Mouse (Mus musculus): Measurements from ENCODE around the gene Sptlc2. TPM values are rescaled to one million over a fixed set of nuclear protein-coding genes. Genes with fewer than 3 reads are reported as not detected.

Gene Sptlc2
- polyA plus RNA-seq, 1 experiment from 2014 or later = 105 TPM

DNA sequence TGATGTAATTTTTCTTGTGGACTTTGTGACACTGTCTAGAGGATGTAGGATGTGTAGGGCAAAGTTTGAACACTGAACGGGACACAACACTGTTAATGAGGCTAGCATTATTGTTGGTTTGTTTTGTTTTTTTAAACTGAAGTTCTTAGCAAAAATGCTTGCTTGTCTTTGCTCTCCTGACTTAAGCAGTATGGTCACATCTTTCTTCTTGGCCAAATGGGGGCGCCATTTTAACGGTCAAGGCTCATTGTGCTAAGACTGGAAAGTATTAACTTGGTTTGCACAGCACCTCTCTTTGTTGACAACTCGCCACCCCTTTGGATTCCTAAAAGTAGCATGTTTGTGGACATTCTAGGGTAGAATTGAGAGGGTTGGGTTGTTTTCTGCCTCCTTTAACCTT is 120.5 kb downstream of the Sptlc2 start:
- H3K9me3 ChIP-seq = no peaks in the 10 kb centered on the region
- H3K4me3 ChIP-seq = peak overlapping the region; percentile 89
- no peaks in the 10 kb centered on the region for H3K27me3 ChIP-seq
- peak overlapping the region; percentile 94 for H3K9ac ChIP-seq
- peak overlapping the region; percentile 75 for H3K4me2 ChIP-seq
- no peak for ATAC-seq (ENCODE audit: borderline replicate concordance, extremely low read depth, low FRiP score, low TSS enrichment)
- no peak overlapping the region for H3K27ac ChIP-seq
- H3K4me1 ChIP-seq = peaks cover 17% of the 10 kb centered on the region
- peaks cover 47% of the 10 kb centered on the region for H3K36me3 ChIP-seq
- WGBS = 14% methylated on average over 4 of the region's 4 CpGs

DNA sequence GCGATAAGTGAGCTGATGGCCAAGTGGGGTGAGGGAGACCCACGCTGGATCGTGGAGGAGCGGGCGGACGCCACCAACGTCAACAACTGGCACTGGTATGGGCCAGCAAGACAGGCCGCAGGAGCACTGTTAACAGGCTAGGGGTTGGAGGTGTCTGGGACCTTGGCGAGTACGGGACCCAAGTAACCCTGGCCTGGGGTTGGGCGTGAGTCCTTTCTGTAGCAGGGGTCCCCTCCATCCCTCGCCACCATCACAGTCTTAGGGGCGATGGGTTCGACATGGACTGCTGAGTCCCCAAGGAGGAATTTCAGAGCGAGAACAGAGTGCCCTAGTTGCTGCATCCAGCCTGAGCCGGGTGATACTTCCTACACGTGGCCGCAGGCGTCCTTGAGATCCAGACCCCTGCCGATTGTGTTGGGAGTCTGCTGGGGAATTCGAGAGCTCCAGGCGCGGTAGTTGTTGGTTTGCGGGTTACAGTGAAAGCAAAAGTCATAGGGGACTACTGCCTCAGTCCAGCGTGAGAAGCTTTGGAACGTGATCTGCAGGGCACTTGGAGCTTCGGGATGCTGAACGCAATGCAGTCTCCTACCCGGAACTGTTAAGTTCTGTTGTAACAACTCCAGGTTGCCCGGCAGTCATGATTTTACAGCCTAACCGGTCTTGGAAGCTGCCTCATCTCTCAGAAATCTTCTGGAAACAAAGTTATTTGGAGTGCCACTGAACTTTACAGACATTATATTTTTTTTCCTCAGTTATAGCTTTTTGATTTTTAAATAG is 121.1 kb downstream of the Sptlc2 start:
- peak; percentile 69 for ATAC-seq (ENCODE audit: borderline replicate concordance, extremely low read depth, low FRiP score, low TSS enrichment)
- H3K36me3 ChIP-seq = peaks cover 45% of the 10 kb centered on the region

GRCm38 (mm10) chr12:87266108-87266826 is 121.9 kb downstream of the Sptlc2 start, which contains the start of the genes Vipas39 and Ahsa1:
Vipas39 (minus strand) TSS chr12:87266256.
Ahsa1 (plus strand) TSS chr12:87266479.
- Histone ChIP-seq H3K9ac (peak within 1 kb of the TSS; percentile 94), H3K4me2 (peak within 1 kb of the TSS; percentile 75), H3K4me3 (peak within 1 kb of the TSS; percentile 89), H3K27ac (peak within 1 kb of the TSS; percentile 91), H3K36me3 (peaks cover 45% of the 10 kb centered on the region), H3K4me1 (peaks cover 17% of the 10 kb centered on the region), H3K9me3 (no peaks in the 10 kb centered on the region), H3K27me3 (no peaks in the 10 kb centered on the region)
- ATAC-seq (ENCODE audit: borderline replicate concordance, extremely low read depth, low FRiP score, low TSS enrichment) = peak; percentile 97
- 0% methylated on average over 31 of the region's 31 CpGs for WGBS

More for the DNA sequence above, 121.1 kb downstream of the Sptlc2 start:
- Histone ChIP-seq H3K9ac (peak overlapping the region; percentile 94), H3K27ac (peak overlapping the region; percentile 91), H3K27me3 (no peaks in the 10 kb centered on the region), H3K4me2 (peak overlapping the region; percentile 75), H3K4me3 (peak overlapping the region; percentile 89), H3K4me1 (peaks cover 17% of the 10 kb centered on the region), H3K9me3 (no peaks in the 10 kb centered on the region)
- under 1% methylated on average over 31 of the region's 31 CpGs for WGBS

GRCm38 (mm10) chr12:87265444-87265843 is 122.7 kb downstream of the Sptlc2 start:
- H3K27me3 ChIP-seq = no peaks in the 10 kb centered on the region
- H3K4me3 ChIP-seq = peak overlapping the region; percentile 89
- peaks cover 17% of the 10 kb centered on the region for H3K4me1 ChIP-seq
- H3K36me3 ChIP-seq = peaks cover 44% of the 10 kb centered on the region
- H3K9ac ChIP-seq = peak overlapping the region; percentile 94
- H3K4me2 ChIP-seq = peak overlapping the region; percentile 64
- WGBS = 16% methylated on average over 11 of the region's 11 CpGs
- no peak for ATAC-seq (ENCODE audit: borderline replicate concordance, extremely low read depth, low FRiP score, low TSS enrichment)
- no peak overlapping the region for H3K27ac ChIP-seq
- H3K9me3 ChIP-seq = no peaks in the 10 kb centered on the region

DNA sequence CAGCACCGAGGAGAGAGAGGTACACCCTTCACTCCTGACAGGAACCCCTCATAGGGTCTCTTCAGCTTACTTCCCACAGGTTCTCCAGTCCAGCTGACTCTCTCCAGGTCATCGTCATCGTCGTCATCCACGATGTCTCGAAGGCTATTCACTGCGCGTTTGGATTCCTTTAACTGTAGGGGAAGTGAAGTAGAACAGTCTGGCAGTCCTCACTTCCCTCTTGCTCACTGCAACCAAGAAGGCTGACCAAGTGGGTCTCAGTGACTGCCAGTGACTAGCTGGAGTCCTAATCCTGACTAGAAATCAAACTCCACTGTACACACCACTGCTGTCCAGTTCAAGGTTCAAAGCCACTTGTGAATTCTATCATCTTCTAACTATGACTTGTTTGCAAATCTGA is 127.6 kb downstream of the Sptlc2 start:
- H3K4me1 ChIP-seq = peaks cover 7% of the 10 kb centered on the region; the same call in 1 of the 2 replicates
- H3K9ac ChIP-seq = no peak overlapping the region
- H3K4me2 ChIP-seq = no peak overlapping the region
- 94% methylated on average over 8 of the region's 8 CpGs for WGBS
- H3K4me3 ChIP-seq = no peak overlapping the region
- no peak for ATAC-seq (ENCODE audit: borderline replicate concordance, extremely low read depth, low FRiP score, low TSS enrichment)
- H3K27me3 ChIP-seq = no peaks in the 10 kb centered on the region
- no peaks in the 10 kb centered on the region for H3K9me3 ChIP-seq
- no peak overlapping the region for H3K27ac ChIP-seq
- peaks cover 65% of the 10 kb centered on the region for H3K36me3 ChIP-seq

DNA sequence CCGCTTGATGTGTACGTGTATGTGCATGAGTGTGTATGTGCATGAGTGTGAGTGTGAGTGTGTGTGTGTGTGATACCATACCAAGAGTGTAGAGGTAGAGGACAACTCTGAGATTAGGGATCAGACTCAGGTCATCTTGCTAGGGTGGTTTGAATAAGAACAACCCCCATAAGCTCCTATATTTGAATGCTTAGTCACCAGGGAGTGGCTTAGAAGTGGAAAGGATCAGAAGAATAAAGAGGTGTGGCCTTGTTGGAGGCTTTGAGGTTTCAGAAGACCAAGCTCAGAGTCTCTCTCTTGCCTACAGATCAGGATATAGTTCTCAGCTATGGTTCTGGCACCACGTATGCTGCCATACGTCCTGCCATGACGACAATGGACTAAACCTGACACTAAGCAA is 131.5 kb downstream of the Sptlc2 start:
- Histone ChIP-seq H3K9me3 (no peaks in the 10 kb centered on the region), H3K4me1 (no peaks in the 10 kb centered on the region), H3K4me2 (no peak overlapping the region), H3K27ac (no peak overlapping the region), H3K4me3 (no peak overlapping the region), H3K36me3 (peaks cover 79% of the 10 kb centered on the region), H3K9ac (no peak overlapping the region), H3K27me3 (no peaks in the 10 kb centered on the region)
- 93% methylated on average over 5 of the region's 5 CpGs for WGBS
- no peak for ATAC-seq (ENCODE audit: borderline replicate concordance, extremely low read depth, low FRiP score, low TSS enrichment)

Small RNA genes within 50 kb of the gene (microRNA-seq; reads per million reads assigned to microRNA genes)
- gene Gm47293 (not detected), gene Mir3068 (31.1 reads per million, percentile 40 among the genes with 10 or more reads in this experiment)

Other genes with a start within 250 kb of the Sptlc2 start
- gene Gstz1, start 241.2 kb downstream of the Sptlc2 start, polyA plus RNA-seq (2015; fragmentation: Nextera tagmentation; extraction: Ambion mirVana) = 33.3 and 34.4 TPM in 2 replicates
- gene Pomt2, start 240.4 kb downstream of the Sptlc2 start, polyA plus RNA-seq (2015; fragmentation: Nextera tagmentation; extraction: Ambion mirVana) = 16.4 and 16.8 TPM in 2 replicates
- 1.3 and 1.9 TPM in 2 replicates for gene Samd15, start 188.6 kb downstream of the Sptlc2 start, polyA plus RNA-seq (2015; fragmentation: Nextera tagmentation; extraction: Ambion mirVana)
- 2.2 and 2.6 TPM in 2 replicates for gene Tmed8, start 187.9 kb downstream of the Sptlc2 start, polyA plus RNA-seq (2015; fragmentation: Nextera tagmentation; extraction: Ambion mirVana)
- 0.26 and 0.39 TPM in 2 replicates for gene Noxred1, start 149.6 kb downstream of the Sptlc2 start, polyA plus RNA-seq (2015; fragmentation: Nextera tagmentation; extraction: Ambion mirVana)
- 40.7 and 41.1 TPM in 2 replicates for gene Vipas39, start 122.1 kb downstream of the Sptlc2 start, polyA plus RNA-seq (2015; fragmentation: Nextera tagmentation; extraction: Ambion mirVana)
- 219 and 232 TPM in 2 replicates for gene Ahsa1, start 121.9 kb downstream of the Sptlc2 start, polyA plus RNA-seq (2015; fragmentation: Nextera tagmentation; extraction: Ambion mirVana)
- gene Ism2, start 88.7 kb downstream of the Sptlc2 start, polyA plus RNA-seq (2015; fragmentation: Nextera tagmentation; extraction: Ambion mirVana) = 0.84 and 1.0 TPM in 2 replicates
- gene Slirp, start 55.5 kb upstream of the Sptlc2 start, polyA plus RNA-seq (2015; fragmentation: Nextera tagmentation; extraction: Ambion mirVana) = 285 and 321 TPM in 2 replicates
- 47.5 and 48.0 TPM in 2 replicates for gene Alkbh1, start 55.7 kb upstream of the Sptlc2 start, polyA plus RNA-seq (2015; fragmentation: Nextera tagmentation; extraction: Ambion mirVana)
- 116 and 118 TPM in 2 replicates for gene Snw1, start 83.9 kb upstream of the Sptlc2 start, polyA plus RNA-seq (2015; fragmentation: Nextera tagmentation; extraction: Ambion mirVana)
- gene Gm5788, start 106.4 kb upstream of the Sptlc2 start, polyA plus RNA-seq (2015; fragmentation: Nextera tagmentation; extraction: Ambion mirVana) = not detected in 2 replicates
- gene Gm8300, start 126.0 kb upstream of the Sptlc2 start, polyA plus RNA-seq (2015; fragmentation: Nextera tagmentation; extraction: Ambion mirVana) = not detected in 2 replicates
- gene Oog1, start 214.3 kb upstream of the Sptlc2 start, polyA plus RNA-seq (2015; fragmentation: Nextera tagmentation; extraction: Ambion mirVana) = not detected in 2 replicates
- not detected in 2 replicates for gene Gm4027, start 230.5 kb upstream of the Sptlc2 start, polyA plus RNA-seq (2015; fragmentation: Nextera tagmentation; extraction: Ambion mirVana)

Data from lung, embryonic 15.5 days (tissue).